Mouse (Mus musculus): Measurements from ENCODE around the gene Slc6a11. TPM values are rescaled to one million over a fixed set of nuclear protein-coding genes. Genes with fewer than 3 reads are reported as not detected.
A peak's percentile ranks its signal among the peaks of the same experiment; 100 is the strongest.

The Slc6a11 gene
- total RNA-seq, 2 experiments from 2014 or later = not detected

DNA sequence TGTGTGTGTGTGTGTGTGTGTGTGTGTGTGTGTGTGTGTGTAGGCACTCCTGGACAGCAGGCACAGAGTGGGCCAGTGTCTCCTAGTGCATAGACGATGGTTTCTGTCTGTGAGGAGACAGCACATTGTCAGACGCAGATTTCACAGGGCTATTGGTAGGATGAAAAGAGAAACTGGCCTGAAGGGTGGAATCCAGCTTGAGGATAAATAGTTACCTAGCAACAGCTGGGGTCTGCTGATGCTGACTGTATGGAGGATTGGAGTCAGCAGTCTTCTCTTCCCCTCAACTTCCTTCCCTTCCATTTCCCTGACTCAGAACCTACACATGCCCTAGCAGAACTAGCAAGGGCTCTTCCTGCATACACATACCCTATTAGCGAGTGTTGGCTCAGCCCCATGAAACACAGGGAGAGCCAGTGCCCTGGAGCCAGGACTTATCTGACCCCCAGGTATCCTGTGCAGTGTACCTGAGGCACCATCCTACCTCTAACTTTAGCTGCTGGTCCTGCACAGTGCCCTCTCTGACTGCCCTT, 127.7 kb downstream of the Slc6a11 start:
- DNase-seq (ENCODE audit: low spot score) = no peak
- intact Hi-C loops (cut with DNase I) = no loop called here

DNA sequence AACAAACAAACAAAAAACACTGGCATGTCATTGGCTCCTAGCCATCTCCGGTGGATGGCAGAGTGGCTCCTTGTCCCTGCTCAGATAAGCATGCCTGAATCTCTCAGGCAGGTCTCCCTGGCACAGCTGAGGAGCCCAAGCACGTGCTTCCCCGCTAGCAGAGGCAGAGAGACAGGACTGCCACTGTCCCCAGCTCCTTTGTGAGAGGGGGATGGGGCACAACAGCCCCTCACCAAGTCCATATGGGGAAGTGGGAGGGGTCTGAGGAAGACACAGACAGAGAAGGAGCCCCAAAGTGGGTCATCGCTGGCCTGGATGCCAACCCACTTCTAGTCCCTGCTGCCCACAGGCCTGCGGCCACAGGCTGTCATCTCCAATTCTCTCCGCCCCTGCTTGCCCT, 130.6 kb downstream of the Slc6a11 start:
- intact Hi-C loops (cut with DNase I) = no loop called here
- no peak for DNase-seq (ENCODE audit: low spot score)

DNA sequence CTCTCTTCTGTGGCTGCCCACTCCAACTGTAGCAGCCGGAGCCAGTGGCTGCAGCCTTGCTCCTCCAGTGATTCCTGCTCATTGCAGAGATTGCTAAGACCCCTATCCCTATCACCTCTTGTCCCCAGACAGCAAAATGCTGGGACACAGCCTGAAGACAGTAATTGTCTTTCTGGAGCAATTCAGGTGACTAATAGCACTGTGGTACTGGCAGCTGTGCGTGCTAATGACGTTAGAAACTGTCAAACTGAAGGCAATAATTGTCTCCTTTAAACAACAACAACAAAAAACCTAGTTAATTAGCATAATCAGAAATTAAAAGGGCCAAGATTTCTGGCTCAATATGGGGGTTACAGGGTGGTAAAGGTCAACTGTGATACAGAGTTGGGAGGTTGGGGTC, 133.0 kb downstream of the Slc6a11 start:
- intact Hi-C loops (cut with DNase I) = no loop called here

DNA sequence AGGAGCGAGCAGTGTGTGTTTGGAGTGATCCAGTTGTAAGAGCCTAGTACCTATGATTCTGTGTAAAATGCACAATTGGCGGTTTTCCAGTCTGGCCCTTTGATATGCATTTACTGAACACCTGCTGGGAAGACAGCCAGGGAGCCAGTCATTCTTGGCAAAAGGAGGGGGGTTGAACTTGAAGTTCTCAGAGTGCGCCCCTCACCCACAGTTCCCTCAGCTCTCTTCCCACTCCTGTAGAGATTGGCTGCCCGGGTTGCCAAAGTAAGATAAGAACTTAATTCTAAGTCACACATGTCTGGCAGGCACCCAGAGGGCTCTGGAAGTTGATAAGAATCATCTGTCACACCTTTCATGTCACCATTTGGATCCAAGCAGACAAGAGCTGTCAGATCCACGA, 133.4 kb downstream of the Slc6a11 start:
- intact Hi-C loops (cut with DNase I) = no loop called here
- DNase-seq (ENCODE audit: low spot score) = no peak

More for the DNA sequence above, 133.0 kb downstream of the Slc6a11 start:
- no peak for DNase-seq (ENCODE audit: low spot score)

DNA sequence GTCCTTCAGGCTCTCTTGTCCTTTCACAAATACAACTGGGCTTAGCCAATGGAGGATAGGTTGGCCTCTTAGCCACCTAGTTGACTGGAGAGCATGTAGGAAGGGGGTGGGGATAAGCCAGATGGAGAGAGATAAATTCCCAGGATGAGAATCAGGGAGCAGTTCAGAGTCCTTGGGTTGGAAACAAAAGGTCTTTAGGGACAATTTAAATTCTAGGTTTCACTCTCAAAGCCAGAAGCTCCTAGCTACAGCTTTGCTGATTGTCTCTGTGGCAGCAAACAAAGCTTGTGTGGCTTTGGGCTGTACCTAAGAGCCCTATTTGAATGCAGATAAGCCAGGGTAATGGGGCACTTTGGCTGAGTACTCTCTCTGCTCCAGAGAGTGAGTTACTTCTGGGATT, 135.2 kb downstream of the Slc6a11 start:
- intact Hi-C loops (cut with DNase I) = no loop called here

DNA sequence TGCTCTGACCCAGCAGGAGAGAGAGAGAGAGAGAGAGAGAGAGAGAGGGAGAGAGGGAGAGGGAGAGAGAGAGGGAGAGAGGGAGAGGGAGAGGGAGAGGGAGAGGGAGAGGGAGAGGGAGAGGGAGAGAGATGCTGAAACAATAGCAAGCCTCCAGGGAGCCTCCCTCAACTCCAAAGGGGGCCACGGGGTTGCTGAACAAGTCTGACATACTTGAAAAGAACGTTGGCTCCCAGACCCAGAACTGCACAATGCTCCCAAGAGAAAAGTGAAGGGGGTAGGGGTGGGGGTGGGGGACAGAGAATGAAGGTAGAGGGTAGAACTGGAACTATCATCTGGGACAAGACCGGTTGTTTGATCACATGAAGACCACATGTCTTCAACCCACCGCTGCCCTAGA, 136.9 kb downstream of the Slc6a11 start:
- no peak for DNase-seq (ENCODE audit: low spot score)
- intact Hi-C loops (cut with DNase I) = no loop called here

More for the DNA sequence above, 135.2 kb downstream of the Slc6a11 start:
- DNase-seq (ENCODE audit: low spot score) = no peak

DNA sequence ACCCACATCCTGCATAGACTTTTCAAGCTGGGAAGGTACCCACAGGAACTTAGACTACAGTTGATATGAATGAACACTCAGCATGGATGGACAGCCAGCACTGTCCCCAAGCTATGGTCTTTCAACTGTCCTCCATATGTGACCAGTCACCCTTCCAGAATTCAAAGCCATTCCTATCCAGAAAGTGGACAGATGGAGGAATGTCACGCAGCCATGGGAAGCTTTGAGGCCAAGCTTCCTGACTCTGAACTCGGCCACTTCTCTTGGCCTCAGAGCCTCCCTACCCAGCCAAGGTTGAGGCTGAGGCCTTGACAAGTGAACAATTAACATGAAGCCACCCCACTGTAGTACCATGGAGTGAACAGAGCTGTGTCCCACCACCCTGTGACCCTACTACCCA, 138.5 kb downstream of the Slc6a11 start:
- DNase-seq (ENCODE audit: low spot score) = no peak
- intact Hi-C loops (cut with DNase I) = no loop called here

DNA sequence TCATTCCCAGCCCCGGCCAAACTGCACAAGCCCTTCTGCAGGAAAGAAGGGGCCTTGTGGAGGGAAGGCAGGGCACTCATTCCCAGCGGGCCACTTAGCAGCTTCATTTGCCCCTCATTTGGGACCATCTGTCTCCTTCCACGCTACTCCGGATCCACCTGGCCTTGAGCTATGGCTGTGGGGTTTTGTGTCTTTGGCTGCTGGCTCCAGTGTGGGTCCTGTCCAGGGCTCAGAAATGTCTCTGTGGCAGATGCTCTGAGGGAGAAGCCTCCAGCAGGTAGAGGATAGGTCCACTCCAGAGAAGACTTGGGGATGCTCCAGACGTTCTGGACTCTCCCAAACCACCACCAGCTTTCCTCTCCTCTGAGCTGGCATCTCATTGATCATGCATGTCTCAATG, 139.8 kb downstream of the Slc6a11 start:
- intact Hi-C loops (cut with DNase I) = no loop called here
- no peak for DNase-seq (ENCODE audit: low spot score)

DNA sequence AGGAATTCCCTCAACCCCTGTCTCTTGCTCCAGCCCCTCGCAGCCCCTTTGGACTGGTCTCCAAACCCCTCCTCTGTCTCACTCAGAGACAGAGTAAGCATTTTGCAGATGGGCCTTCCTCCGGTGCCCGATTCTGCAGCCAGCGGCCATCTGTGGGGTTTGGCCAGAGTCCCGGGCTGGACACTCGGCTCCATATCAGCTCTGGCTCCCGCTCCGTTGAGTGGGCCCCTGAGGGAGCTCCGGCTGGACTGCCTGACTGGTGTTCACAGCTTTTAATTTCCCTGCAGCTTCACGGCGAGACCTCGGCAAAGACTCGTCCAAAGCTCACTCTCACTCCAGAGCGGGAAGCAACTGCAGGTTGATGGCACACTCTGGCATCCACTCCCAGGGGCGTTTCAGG, 141.2 kb downstream of the Slc6a11 start:
- DNase-seq (ENCODE audit: low spot score) = peak; percentile 16
- intact Hi-C loops (cut with DNase I) = no loop called here

GRCm38 (mm10) chr6:114273997-114274728, 143.1 kb downstream of the Slc6a11 start:
- no peak for DNase-seq (ENCODE audit: low spot score)
- intact Hi-C loops (cut with DNase I) = no loop called here

- DNase-seq (ENCODE audit: low spot score) = no peak
- intact Hi-C loops (cut with DNase I) = no loop called here
Observed at GRCm38 (mm10) chr6:114275800-114276199, 144.8 kb downstream of the Slc6a11 start.

DNA sequence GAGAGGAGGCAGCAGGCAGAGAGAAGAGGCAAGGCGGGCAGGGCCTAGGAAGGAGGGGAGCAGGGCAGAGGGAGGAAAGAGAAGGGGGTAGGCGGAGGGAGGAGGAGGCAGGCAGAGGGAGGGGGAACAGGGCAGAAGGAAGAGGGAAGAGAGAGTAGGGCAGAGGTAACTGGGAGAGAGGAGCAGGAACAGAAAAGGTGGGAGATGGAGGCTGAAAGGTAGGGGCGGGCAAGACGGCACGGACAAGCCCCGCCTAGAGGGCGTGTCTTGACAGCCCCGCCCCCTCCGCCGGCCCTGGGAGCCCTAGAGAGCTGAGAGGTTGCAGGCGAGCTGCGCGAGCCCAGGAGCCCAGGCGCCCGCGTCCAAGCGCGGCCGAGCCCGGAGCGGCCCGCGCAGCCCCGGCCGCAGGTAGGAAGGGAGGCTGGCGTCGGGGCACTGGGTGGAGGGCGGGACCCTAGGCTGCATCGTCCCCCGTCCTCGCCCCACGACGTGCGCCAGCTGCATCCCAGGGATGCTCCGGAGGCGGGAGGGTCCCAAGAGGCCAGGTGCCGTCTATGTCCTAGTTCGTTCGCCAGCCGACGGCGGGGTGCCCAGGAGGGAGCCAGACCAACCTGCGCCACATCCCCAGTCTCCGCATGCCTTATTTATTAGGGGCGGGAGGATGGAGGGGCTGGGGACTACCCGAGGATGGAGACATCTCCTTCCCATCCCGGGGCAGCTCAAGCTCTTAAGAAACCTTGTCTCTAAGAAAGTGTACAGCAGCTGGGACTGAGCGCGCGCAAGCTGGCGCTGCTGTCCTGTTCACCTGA, 151.6 kb downstream of the Slc6a11 start, which contains the start of gene Slc6a1:
Gene Slc6a1, plus strand, starts transcription at position 167 of the 809 bp plus-strand sequence.
- intact Hi-C loops (cut with DNase I) = no loop called here
- no peak for DNase-seq (ENCODE audit: low spot score)

- intact Hi-C loops (cut with DNase I) = no loop called here
- no peak for DNase-seq (ENCODE audit: low spot score)
Observed at GRCm38 (mm10) chr6:114283278-114283770, 152.3 kb downstream of the Slc6a11 start.

GRCm38 (mm10) chr6:114283927-114284703, 153.1 kb downstream of the Slc6a11 start:
- no peak for DNase-seq (ENCODE audit: low spot score)
- intact Hi-C loops (cut with DNase I) = no loop called here

DNA sequence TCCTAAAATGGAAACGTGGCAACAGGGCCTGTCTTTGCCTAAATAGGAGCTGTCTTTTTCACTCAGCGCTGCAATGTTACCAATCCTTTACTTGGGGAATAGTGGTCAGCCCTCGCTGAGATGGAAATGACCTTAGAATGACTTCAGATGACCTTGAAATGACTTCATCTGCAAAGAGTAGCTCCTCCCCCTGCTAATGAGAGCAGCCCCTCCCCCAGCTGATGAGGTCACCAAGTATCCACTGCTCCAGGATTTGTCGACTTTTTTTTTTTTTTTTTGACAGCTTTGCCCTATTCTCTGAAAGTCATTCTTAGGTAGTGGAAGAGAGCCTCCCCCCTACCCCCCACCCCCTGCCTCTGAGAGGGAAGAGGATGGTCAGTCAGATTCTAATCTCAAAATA, 154.4 kb downstream of the Slc6a11 start:
- intact Hi-C loops (cut with DNase I) = no loop called here
- DNase-seq (ENCODE audit: low spot score) = no peak

DNA sequence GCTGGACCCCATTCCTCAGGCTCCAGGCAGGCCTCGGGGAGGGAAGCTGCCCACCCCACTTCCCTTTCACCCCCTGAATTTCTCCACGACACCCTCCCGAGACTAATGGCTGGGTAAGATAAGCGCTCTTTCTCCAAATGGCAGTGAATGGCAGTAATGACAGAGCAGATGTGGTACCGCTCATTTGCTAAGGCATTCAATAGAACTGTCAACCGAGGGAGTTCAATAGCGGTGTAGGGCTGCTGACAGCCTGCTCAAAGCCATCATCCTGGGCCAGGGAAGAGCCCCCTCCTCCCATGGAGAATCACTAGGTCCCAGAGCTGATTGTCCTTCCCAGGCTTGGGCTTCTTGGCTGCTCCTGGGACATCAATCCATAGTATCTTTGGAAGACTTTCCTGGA, 158.1 kb downstream of the Slc6a11 start:
- DNase-seq (ENCODE audit: low spot score) = no peak
- intact Hi-C loops (cut with DNase I) = no loop called here

DNA sequence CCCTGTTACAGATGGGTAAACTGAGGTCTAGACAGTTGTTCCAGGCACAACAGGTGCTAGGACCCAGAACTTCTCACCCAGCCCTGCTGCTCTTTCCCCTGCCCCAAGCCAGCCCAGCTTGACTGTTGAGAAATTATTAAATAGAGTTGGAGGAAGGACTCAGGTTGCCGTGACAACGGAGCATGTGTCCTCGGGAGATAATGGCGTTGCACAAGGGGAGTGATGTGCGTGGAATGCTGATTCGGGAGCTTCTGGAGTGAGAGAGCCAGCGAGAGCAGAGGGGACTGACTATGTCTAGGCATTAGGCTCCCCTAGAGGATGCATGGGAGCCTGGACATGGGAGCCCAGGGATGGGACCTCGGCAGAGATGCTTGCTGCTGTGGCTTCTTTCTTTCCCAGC, 159.1 kb downstream of the Slc6a11 start:
- intact Hi-C loops (cut with DNase I) = no loop called here
- DNase-seq (ENCODE audit: low spot score) = no peak

DNA sequence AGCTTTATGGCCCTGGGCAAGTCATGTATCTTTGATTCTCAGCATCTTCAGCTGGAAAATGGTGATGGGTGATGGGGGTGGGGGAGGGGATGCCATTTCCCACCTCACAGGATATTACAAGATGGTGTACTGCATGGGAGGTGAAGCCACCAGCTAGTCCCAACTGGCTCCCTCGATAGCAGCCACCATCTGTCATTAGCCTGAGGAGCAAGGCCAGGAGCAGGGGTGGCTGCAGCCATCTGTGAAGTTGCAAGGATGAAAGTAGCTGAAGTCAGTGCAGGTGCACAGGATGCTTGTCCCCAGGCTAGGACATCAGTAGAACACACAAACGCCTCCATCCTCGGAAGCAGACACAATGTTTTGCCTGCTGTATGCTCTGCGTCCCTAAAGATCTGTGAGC, 159.9 kb downstream of the Slc6a11 start:
- intact Hi-C loops (cut with DNase I) = no loop called here
- no peak for DNase-seq (ENCODE audit: low spot score)

DNA sequence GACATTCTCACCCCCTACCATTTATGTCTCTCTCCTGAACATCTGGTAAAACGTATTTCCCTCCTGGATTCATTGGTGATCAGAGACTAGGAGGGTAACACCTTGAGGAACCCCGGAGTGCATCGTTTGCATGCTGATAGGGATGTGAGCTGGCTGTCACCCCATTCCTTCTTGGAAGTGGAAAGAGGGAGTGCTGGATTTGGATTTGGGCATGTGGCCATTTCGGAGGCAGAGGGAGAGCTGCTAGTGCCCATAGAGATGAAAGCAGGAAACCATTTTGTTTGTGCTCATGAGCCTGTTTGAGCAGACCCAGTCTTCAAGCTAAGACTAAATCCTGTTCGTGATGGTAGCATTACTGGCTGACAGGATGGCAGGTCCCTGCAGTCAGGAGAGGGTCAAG, 160.4 kb downstream of the Slc6a11 start:
- intact Hi-C loops (cut with DNase I) = no loop called here
- no peak for DNase-seq (ENCODE audit: low spot score)

GRCm38 (mm10) chr6:114293511-114293910, 162.5 kb downstream of the Slc6a11 start:
- DNase-seq (ENCODE audit: low spot score) = no peak
- intact Hi-C loops (cut with DNase I) = no loop called here

All from heart, postnatal 25 days (tissue).